Mouse (Mus musculus): ENCODE measurements at regions not wholly inside any gene's neighbourhood (a gene's known extent, or its start where the extent isn't known, plus 50 kb on each side); places are given as distances from the start of the nearest gene placed in this dataset.

- peaks cover 0 to 2% of the 10 kb centered on the region in 2 experiments; a peak in 2 of 4 replicates for H3K27me3 ChIP-seq (ENCODE audit: control insufficient read depth in 1 of 2, insufficient read depth in 2 of 2, low read length in 2 of 2)
- no peak overlapping the region for H3K4me3 ChIP-seq (ENCODE audit: control insufficient read depth in 1 of 2, insufficient read depth in 1 of 2, low read depth in 2 of 2, low read length in 2 of 2)
- no peaks in the 10 kb centered on the region for H3K36me3 ChIP-seq (ENCODE audit: control insufficient read depth in 1 of 2, insufficient read depth in 2 of 2, low read length in 2 of 2)
- no peak overlapping the region for H3K9ac ChIP-seq (ENCODE audit: control insufficient read depth, low read depth, low read length, poor library complexity, severe bottlenecking)
- TF ChIP-seq JUND (IDR thresholded peaks at IDR 0.05; ENCODE audit: low read depth, low read length) (no peak), E2F4 (IDR thresholded peaks at IDR 0.05; ENCODE audit: borderline replicate concordance, low read depth, low read length) (no peak), RAD21 (IDR thresholded peaks at IDR 0.05; ENCODE audit: low read depth, low read length) (no peak), USF2 (IDR thresholded peaks at IDR 0.05; ENCODE audit: borderline replicate concordance in 1 of 2, insufficient read depth in 1 of 2, low read depth in 1 of 2, low read length in 2 of 2) (no peak), RCOR1 (IDR thresholded peaks at IDR 0.05; ENCODE audit: low read depth, low read length) (no peak), EP300 (IDR thresholded peaks at IDR 0.05; ENCODE audit: low read depth in 1 of 2, low read length in 2 of 2) (no peak), GABPA (IDR thresholded peaks at IDR 0.05; ENCODE audit: low read depth, low read length) (no peak), BHLHE40 (IDR thresholded peaks at IDR 0.05; ENCODE audit: borderline replicate concordance, low read depth, low read length) (no peak)
- no peaks in the 10 kb centered on the region for H3K9me3 ChIP-seq (replicated peaks; ENCODE audit: insufficient read depth, low read length)
- H3K27ac ChIP-seq (ENCODE audit: control insufficient read depth, low read depth, low read length): no peak overlapping the region
- H3K79me2 ChIP-seq (ENCODE audit: control insufficient read depth, insufficient read depth, low read length, poor library complexity): no peaks in the 10 kb centered on the region
- DNase-seq (ENCODE audit: low read depth, low spot score): no peak
- H3K4me1 ChIP-seq (ENCODE audit: control insufficient read depth in 1 of 2, insufficient read depth in 2 of 2, low read length in 2 of 2): no peaks in the 10 kb centered on the region
Observed at GRCm38 (mm10) chr9:120802646-120803045, 126.4 kb upstream of the Ctnnb1 start.

DNA sequence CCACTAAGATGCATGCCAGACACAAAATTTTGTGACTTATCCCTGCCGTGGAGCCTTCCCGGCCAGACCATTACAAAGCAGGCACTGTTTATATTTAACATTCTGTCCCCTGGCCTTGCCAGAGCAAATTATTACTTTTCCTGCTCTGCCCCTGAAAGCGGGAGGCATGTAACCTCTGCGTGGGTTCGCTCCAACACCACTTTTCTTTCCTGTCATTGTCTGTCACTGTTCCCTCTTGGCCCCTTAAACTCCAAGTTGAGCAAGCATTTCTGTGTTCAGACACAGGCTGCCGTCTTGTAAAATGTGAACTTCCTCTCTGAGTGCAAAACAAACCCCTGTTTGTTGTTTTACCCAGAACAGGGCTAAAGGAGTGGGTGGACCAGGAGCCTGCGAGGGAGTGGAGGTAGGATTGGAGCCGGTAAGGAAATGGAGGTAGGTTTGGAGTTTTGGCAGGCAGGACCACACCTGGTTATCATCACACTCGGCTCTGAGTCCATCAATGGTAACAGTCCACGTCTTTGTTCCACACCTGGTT lies 124.2 kb upstream of the Ctnnb1 start:
- Histone ChIP-seq H3K4me1 (ENCODE audit: control insufficient read depth in 1 of 2, insufficient read depth in 2 of 2, low read length in 2 of 2) (no peaks in the 10 kb centered on the region), H3K27ac (ENCODE audit: control insufficient read depth, low read depth, low read length) (no peak overlapping the region), H3K9me3 (replicated peaks; ENCODE audit: insufficient read depth, low read length) (no peaks in the 10 kb centered on the region), H3K4me3 (ENCODE audit: control insufficient read depth in 1 of 2, insufficient read depth in 1 of 2, low read depth in 2 of 2, low read length in 2 of 2) (no peak overlapping the region), H3K9ac (ENCODE audit: control insufficient read depth, low read depth, low read length, poor library complexity, severe bottlenecking) (no peak overlapping the region), H3K79me2 (ENCODE audit: control insufficient read depth, insufficient read depth, low read length, poor library complexity) (no peaks in the 10 kb centered on the region), H3K27me3 (ENCODE audit: control insufficient read depth in 1 of 2, insufficient read depth in 2 of 2, low read length in 2 of 2) (peaks cover 0 to 4% of the 10 kb centered on the region in 2 experiments; a peak in 2 of 4 replicates), H3K36me3 (ENCODE audit: control insufficient read depth in 1 of 2, insufficient read depth in 2 of 2, low read length in 2 of 2) (no peaks in the 10 kb centered on the region)
- no peak for TF ChIP-seq HCFC1 (IDR thresholded peaks at IDR 0.05; ENCODE audit: low read depth, low read length)
- no peak for TF ChIP-seq USF1 (IDR thresholded peaks at IDR 0.05; ENCODE audit: low read depth, low read length)
- no peak for TF ChIP-seq POLR2AphosphoS2 (IDR thresholded peaks at IDR 0.05; ENCODE audit: low read length)
- no peak for TF ChIP-seq ETS1 (IDR thresholded peaks at IDR 0.05; ENCODE audit: low read depth, low read length)
- no peak for TF ChIP-seq MAFK (IDR thresholded peaks at IDR 0.05; ENCODE audit: borderline replicate concordance, low read depth, low read length)
- TF ChIP-seq ZNF384 (IDR thresholded peaks at IDR 0.05; ENCODE audit: low read depth, low read length): no peak
- no peak for TF ChIP-seq MEF2A (IDR thresholded peaks at IDR 0.05; ENCODE audit: extremely low read depth, insufficient replicate concordance, low read depth, low read length, poor library complexity, severe bottlenecking)
- no peak for TF ChIP-seq TBP (IDR thresholded peaks at IDR 0.05; ENCODE audit: low read depth, low read length)
- TF ChIP-seq USF2 (IDR thresholded peaks at IDR 0.05; ENCODE audit: borderline replicate concordance in 1 of 2, insufficient read depth in 1 of 2, low read depth in 1 of 2, low read length in 2 of 2): no peak
- TF ChIP-seq ZKSCAN1 (IDR thresholded peaks at IDR 0.05; ENCODE audit: low read depth, low read length): no peak
- no peak for TF ChIP-seq MAX (IDR thresholded peaks at IDR 0.05; ENCODE audit: low read length)
- no peak for TF ChIP-seq SIN3A (IDR thresholded peaks at IDR 0.05; ENCODE audit: low read length)
- TF ChIP-seq MYC (IDR thresholded peaks at IDR 0.05; ENCODE audit: low read depth, low read length): no peak
- TF ChIP-seq SMC3 (IDR thresholded peaks at IDR 0.05; ENCODE audit: low read depth, low read length): no peak
- TF ChIP-seq NELFE (IDR thresholded peaks at IDR 0.05; ENCODE audit: low read depth, low read length): no peak
- TF ChIP-seq GATA1 (IDR thresholded peaks at IDR 0.05; ENCODE audit: low read depth, low read length): no peak
- no peak for TF ChIP-seq TAL1 (IDR thresholded peaks at IDR 0.05; ENCODE audit: low read length)
- no peak for TF ChIP-seq CHD2 (IDR thresholded peaks at IDR 0.05; ENCODE audit: low read length)
- no peak for TF ChIP-seq POLR2AphosphoS5 (IDR thresholded peaks at IDR 0.05; ENCODE audit: borderline replicate concordance, low read depth, low read length)
- DNase-seq (ENCODE audit: low read depth, low spot score): no peak
